Mouse (Mus musculus): ENCODE data around the gene Fam166b.

GRCm38 (mm10) chr4:43395147-43395546 is 33.8 kb downstream of the Fam166b start:
- no peak for TF ChIP-seq EP300 (optimal IDR thresholded peaks at IDR 0.05)
- TF ChIP-seq CTCF (IDR thresholded peaks at IDR 0.05; ENCODE audit: low read depth): no peak

All from stomach, postnatal 0 days (tissue).